Comparison of ENCODE assay signal across 30 mouse cellular contexts in genomic region chr10:77735928-77736327, GRCm38 (mm10). TPM values are rescaled to one million over a fixed set of nuclear protein-coding genes. Genes with fewer than 3 reads are reported as not detected.
DNase-seq lines count a peak whose midpoint lies in the region; ATAC-seq lines count a peak whose summit lies in the region.
"Had no signal": no experiment of that assay in that cellular context is flagged by ENCODE, and none has a peak within 500 bp of the region (broad histone marks: within the 10 kb centered on the region; RNA-seq: fewer than 3 reads in every experiment).

No protein-coding gene starts in this region.

- H3K4me2 ChIP-seq in heart, embryonic 11.5 days, result no peak overlapping the region

- H3K4me3 ChIP-seq in heart, embryonic 11.5 days (ENCODE audit: low read depth, low read length), result no peak overlapping the region

- H3K27ac ChIP-seq in heart, embryonic 11.5 days (ENCODE audit: low read depth, low read length), result no peak overlapping the region

- no peak for ATAC-seq in heart, embryonic 11.5 days (replicated peaks; ENCODE audit: insufficient number of reproducible peaks, low FRiP score, low TSS enrichment)
- ATAC-seq: activated CD4-positive, CD25-positive, alpha-beta regulatory T cell, adult 4 months; CD4-positive, CD25-positive, alpha-beta regulatory T cell, adult 4 months; Patski had no signal

- no peaks in the 10 kb centered on the region for H3K27me3 ChIP-seq in heart, embryonic 11.5 days (ENCODE audit: control insufficient read depth, insufficient read depth, low read length)

- H3K36me3 ChIP-seq in heart, embryonic 11.5 days (ENCODE audit: control insufficient read depth, insufficient read depth, low read length), result no peaks in the 10 kb centered on the region
- H3K36me3 ChIP-seq: G1E had no signal

- no peak overlapping the region for H3K9ac ChIP-seq in heart, embryonic 11.5 days (ENCODE audit: low read depth, low read length)

- peaks cover 3% of the 10 kb centered on the region; the same call in 1 of the 2 replicates for H3K9me3 ChIP-seq in heart, embryonic 11.5 days (replicated peaks; ENCODE audit: control insufficient read depth, low read length)

- DNase-seq in ES-CJ7 (ENCODE audit: low read depth, low spot score) (peak; percentile 12), R1 (ENCODE audit: low read depth, low spot score) (peak; percentile 74), ZHBTc4 (ENCODE audit: low read depth, low spot score) (peak; percentile 65)
- DNase-seq in urinary bladder, postnatal 4 days (ENCODE audit: low spot score in 2 of 2), result no peak
- no peak for DNase-seq in gastrocnemius, postnatal 4 days (ENCODE audit: low spot score in 2 of 2)
- DNase-seq: adrenal gland, adult 2 months; adrenal gland, adult 8-10 months; adrenal gland, postnatal 10 days; adrenal gland, postnatal 14 days; adrenal gland, postnatal 25 days; adrenal gland, postnatal 36 days; B cell, adult 2 months; cerebellum, adult 11 months; cerebellum, adult 11-12 months; cerebellum, adult 18-20 months; cerebellum, adult 2 months; cerebellum, adult 8-10 months; cerebellum, adult 9-10 months had no signal

- WGBS in heart, embryonic 11.5 days (ENCODE audit: insufficient replicate concordance), result 94% methylated on average over 1 of the region's 1 CpGs

- no peaks in the 10 kb centered on the region for H3K4me1 ChIP-seq in heart, embryonic 11.5 days (ENCODE audit: control insufficient read depth, insufficient read depth, low read length)

RNA-seq across cellular contexts. Expression of gene Gm18596, which starts 6.5 kb away (rescaled TPM):
- not detected for total RNA-seq in gastrocnemius, postnatal 4 days (2021)
- polyA plus RNA-seq in heart, embryonic 11.5 days (2014; fragmentation: Nextera tagmentation; extraction: Ambion mirVana), result not detected in 2 replicates
- total RNA-seq: adrenal gland, adult 18-20 months; adrenal gland, adult 2 months; adrenal gland, adult 8-10 months; adrenal gland, postnatal 10 days; adrenal gland, postnatal 14 days; adrenal gland, postnatal 25 days; adrenal gland, postnatal 36 days; adrenal gland, postnatal 4 days; CH12.LX; ES-E14; G1E; MEL had no signal
- polyA plus RNA-seq: activated CD4-positive, CD25-positive, alpha-beta regulatory T cell, adult 4 months; adrenal gland, adult 2 months; brain, embryonic 14.5 days; C2C12; CD4-positive, CD25-positive, alpha-beta regulatory T cell, adult 4 months; cerebellum, adult 2 months; G1E; Patski had no signal

RNA-seq across cellular contexts. Expression of gene Gm10100, which starts 9.6 kb away (rescaled TPM):
- total RNA-seq in gastrocnemius, postnatal 4 days (2021), result not detected
- not detected in 2 replicates for polyA plus RNA-seq in heart, embryonic 11.5 days (2014; fragmentation: Nextera tagmentation; extraction: Ambion mirVana)
- total RNA-seq: adrenal gland, adult 18-20 months; adrenal gland, adult 2 months; adrenal gland, adult 8-10 months; adrenal gland, postnatal 10 days; adrenal gland, postnatal 14 days; adrenal gland, postnatal 25 days; adrenal gland, postnatal 36 days; adrenal gland, postnatal 4 days; CH12.LX; ES-E14; G1E; MEL had no signal
- polyA plus RNA-seq: activated CD4-positive, CD25-positive, alpha-beta regulatory T cell, adult 4 months; adrenal gland, adult 2 months; brain, embryonic 14.5 days; C2C12; CD4-positive, CD25-positive, alpha-beta regulatory T cell, adult 4 months; cerebellum, adult 2 months; G1E; Patski had no signal

RNA-seq across cellular contexts. Expression of gene Gm9736, which starts 15.2 kb away (rescaled TPM):
- total RNA-seq in gastrocnemius, postnatal 4 days (2021), result not detected
- not detected in 2 replicates for polyA plus RNA-seq in heart, embryonic 11.5 days (2014; fragmentation: Nextera tagmentation; extraction: Ambion mirVana)
- total RNA-seq: adrenal gland, adult 18-20 months; adrenal gland, adult 2 months; adrenal gland, adult 8-10 months; adrenal gland, postnatal 10 days; adrenal gland, postnatal 14 days; adrenal gland, postnatal 25 days; adrenal gland, postnatal 36 days; adrenal gland, postnatal 4 days; CH12.LX; ES-E14; MEL had no signal
- polyA plus RNA-seq: activated CD4-positive, CD25-positive, alpha-beta regulatory T cell, adult 4 months; adrenal gland, adult 2 months; brain, embryonic 14.5 days; C2C12; CD4-positive, CD25-positive, alpha-beta regulatory T cell, adult 4 months; cerebellum, adult 2 months; G1E; Patski had no signal

RNA-seq across cellular contexts. Expression of gene Krtap12-1, which starts 15.5 kb away (rescaled TPM):
- not detected for total RNA-seq in gastrocnemius, postnatal 4 days (2021)
- polyA plus RNA-seq in heart, embryonic 11.5 days (2014; fragmentation: Nextera tagmentation; extraction: Ambion mirVana), result not detected in 2 replicates
- total RNA-seq: adrenal gland, adult 18-20 months; adrenal gland, adult 2 months; adrenal gland, adult 8-10 months; adrenal gland, postnatal 10 days; adrenal gland, postnatal 14 days; adrenal gland, postnatal 25 days; adrenal gland, postnatal 36 days; adrenal gland, postnatal 4 days; CH12.LX; ES-E14; G1E; MEL had no signal
- polyA plus RNA-seq: activated CD4-positive, CD25-positive, alpha-beta regulatory T cell, adult 4 months; adrenal gland, adult 2 months; brain, embryonic 14.5 days; C2C12; CD4-positive, CD25-positive, alpha-beta regulatory T cell, adult 4 months; cerebellum, adult 2 months; G1E; Patski had no signal

RNA-seq across cellular contexts. Expression of gene Gm10142, which starts 20.3 kb away (rescaled TPM):
- total RNA-seq in gastrocnemius, postnatal 4 days (2021), result not detected
- polyA plus RNA-seq in heart, embryonic 11.5 days (2014; fragmentation: Nextera tagmentation; extraction: Ambion mirVana), result not detected in 2 replicates
- total RNA-seq: adrenal gland, adult 18-20 months; adrenal gland, adult 2 months; adrenal gland, adult 8-10 months; adrenal gland, postnatal 10 days; adrenal gland, postnatal 14 days; adrenal gland, postnatal 25 days; adrenal gland, postnatal 36 days; adrenal gland, postnatal 4 days; CH12.LX; ES-E14; G1E; MEL had no signal
- polyA plus RNA-seq: activated CD4-positive, CD25-positive, alpha-beta regulatory T cell, adult 4 months; adrenal gland, adult 2 months; brain, embryonic 14.5 days; C2C12; CD4-positive, CD25-positive, alpha-beta regulatory T cell, adult 4 months; cerebellum, adult 2 months; G1E; Patski had no signal

Comparison
In these comparisons a context has a peak if more than half of its experiments do, and no peak if none do; other contexts are left out.
1. DNase-seq: peak in ES-CJ7 (single experiment), R1 (single experiment) and ZHBTc4 (single experiment); none in urinary bladder, postnatal 4 days (0 of 2) and gastrocnemius, postnatal 4 days (0 of 2).